Mouse (Mus musculus): ENCODE data around the gene Lhfpl3. TPM values are rescaled to one million over a fixed set of nuclear protein-coding genes. Genes with fewer than 3 reads are reported as not detected.
"Not testable (repeated sequence)": the region's sequence is repeated elsewhere in the genome, so short reads cannot be mapped to it uniquely, and the experiment has no call there.

Lhfpl3 gene
- polyA plus RNA-seq (2011; ENCODE audit: insufficient read length, low read depth, missing spikeins), result 0.25 and 0.49 TPM in 2 replicates

DNA sequence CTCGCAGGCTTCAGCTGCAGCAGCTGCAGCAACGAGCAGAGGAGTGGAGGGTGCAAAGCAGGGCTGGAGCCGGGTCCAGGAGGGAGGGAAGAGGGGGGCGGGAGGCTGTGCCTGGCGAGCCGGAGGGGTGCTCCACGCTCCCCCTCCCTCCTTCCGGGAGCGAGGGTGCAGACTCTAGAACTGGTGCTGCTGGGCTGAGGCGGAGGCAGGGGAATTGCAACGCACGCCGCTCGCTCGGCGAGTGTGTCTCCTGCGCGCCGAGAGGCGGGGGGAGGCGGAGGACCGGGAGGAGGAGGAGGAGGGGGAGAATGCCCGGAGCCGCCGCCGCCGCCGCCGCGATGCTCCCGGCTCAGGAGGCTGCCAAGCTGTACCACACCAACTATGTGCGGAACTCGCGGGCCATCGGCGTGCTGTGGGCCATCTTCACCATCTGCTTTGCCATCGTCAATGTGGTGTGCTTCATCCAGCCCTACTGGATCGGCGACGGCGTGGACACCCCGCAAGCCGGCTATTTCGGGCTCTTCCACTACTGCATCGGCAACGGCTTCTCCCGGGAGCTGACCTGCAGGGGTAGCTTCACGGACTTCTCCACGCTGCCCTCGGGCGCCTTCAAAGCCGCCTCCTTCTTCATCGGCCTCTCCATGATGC, at the start of gene Lhfpl3:
TSS of gene Lhfpl3 (plus strand) at position 175 of the 648 bp plus-strand sequence.
- TF ChIP-seq POLR2A (IDR thresholded peaks at IDR 0.05; ENCODE audit: low read depth, low read length) (no peak), CTCF (IDR thresholded peaks at IDR 0.05; ENCODE audit: borderline replicate concordance, insufficient read depth, low read length) (no peak)
- Histone ChIP-seq H3K4me3 (ENCODE audit: insufficient read depth, low read length) (peak within 1 kb of the TSS; percentile 28), H3K4me1 (ENCODE audit: control insufficient read depth, insufficient read depth, low read length) (no peaks in the 10 kb centered on the region), H3K27ac (ENCODE audit: insufficient read depth, low read length) (no peak within 1 kb of the TSS)

DNA sequence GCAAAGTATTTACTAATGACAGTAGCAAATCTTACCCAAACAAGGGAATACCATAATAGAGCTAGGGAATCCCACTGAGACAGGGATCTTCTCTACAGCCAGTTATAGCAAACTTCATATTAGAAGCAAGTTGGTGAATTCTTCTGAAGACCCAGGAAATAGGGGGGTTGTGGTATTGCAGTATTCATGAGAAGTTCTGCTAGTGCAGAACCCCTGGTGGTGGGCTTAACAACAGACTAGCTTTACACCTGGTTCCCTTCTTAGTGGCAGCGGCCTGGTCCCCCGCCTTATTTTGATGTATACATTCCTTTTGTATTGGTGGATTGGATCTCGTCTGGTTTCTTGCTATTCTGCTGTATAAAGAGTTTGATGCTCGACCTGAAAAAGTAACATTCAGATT, 39.6 kb upstream of the Lhfpl3 start:
- H3K4me1 ChIP-seq (ENCODE audit: control insufficient read depth, insufficient read depth, low read length); H3K4me3 ChIP-seq (ENCODE audit: insufficient read depth, low read length); H3K27ac ChIP-seq (ENCODE audit: insufficient read depth, low read length): not testable (repeated sequence)

DNA sequence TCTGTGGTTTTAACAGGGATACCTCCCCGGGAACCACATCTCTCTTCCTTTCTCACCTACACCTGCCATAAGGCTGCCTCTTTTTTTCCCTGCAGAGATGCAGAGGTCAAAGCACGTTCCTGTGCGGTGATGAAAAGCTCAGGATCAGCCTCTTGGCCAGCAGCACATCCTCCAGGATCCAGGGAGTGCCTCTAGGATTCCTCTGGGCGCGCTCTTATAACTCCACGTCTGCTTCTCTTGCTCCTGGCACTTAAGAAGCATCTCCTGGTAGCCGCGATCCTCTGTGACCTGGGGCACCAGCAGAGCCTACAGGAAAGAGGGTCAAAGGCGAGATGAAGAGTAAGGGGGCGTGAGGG, 352 bp upstream of the Lhfpl3 start:
- Histone ChIP-seq H3K4me3 (ENCODE audit: insufficient read depth, low read length) (peak overlapping the region; percentile 28; the same call in 1 of the 2 replicates), H3K4me1 (ENCODE audit: control insufficient read depth, insufficient read depth, low read length) (no peaks in the 10 kb centered on the region), H3K27ac (ENCODE audit: insufficient read depth, low read length) (no peak overlapping the region)
- TF ChIP-seq CTCF (IDR thresholded peaks at IDR 0.05; ENCODE audit: borderline replicate concordance, insufficient read depth, low read length) (no peak), POLR2A (IDR thresholded peaks at IDR 0.05; ENCODE audit: low read depth, low read length) (no peak)

DNA sequence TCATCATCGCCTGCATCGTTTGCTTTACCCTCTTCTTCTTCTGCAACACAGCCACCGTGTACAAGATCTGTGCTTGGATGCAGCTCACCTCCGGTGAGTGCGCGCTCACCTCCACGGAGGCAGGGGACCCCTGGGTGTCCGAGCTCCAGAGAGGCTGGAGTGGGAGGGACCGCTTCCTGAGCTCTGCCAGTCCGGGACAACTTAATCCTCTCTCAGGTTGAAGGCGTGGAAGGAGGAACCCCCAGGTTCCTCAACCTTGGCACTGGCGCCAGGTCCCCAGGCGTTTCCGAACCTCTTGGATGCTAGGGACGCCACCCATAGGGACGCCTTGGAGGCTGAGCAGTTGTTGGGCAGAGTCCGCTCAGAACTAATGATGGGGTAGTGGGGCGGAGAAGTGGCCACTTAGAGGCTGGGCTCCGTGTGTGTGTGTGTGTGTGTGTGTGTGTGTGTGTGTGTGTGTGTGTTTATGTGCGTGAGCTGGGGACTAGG, 718 bp downstream of the Lhfpl3 start:
- Histone ChIP-seq H3K27ac (ENCODE audit: insufficient read depth, low read length) (no peak overlapping the region), H3K4me1 (ENCODE audit: control insufficient read depth, insufficient read depth, low read length) (no peaks in the 10 kb centered on the region), H3K4me3 (ENCODE audit: insufficient read depth, low read length) (peak overlapping the region; percentile 28)
- TF ChIP-seq CTCF (IDR thresholded peaks at IDR 0.05; ENCODE audit: borderline replicate concordance, insufficient read depth, low read length) (no peak), POLR2A (IDR thresholded peaks at IDR 0.05; ENCODE audit: low read depth, low read length) (no peak)

DNA sequence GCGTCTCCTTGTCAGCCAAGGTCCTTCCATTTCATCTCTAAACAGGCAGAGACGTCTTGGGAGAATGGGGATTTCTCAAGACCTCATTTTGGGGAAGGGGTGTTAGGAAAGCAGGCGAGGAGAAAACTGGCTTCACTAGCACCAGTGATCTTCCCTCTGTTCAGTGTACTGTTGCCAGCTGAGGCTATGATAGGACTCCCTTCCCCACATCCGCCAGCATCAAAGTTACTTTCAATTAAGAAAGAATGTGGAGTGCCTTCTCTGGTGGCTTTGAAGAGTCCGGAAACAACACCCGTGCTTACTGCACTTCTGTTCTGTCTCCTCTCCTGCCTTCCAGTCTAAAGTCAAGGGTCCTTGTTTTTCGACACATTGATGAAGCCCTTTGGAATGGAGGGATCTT, 1.4 kb downstream of the Lhfpl3 start:
- no peak overlapping the region for H3K4me3 ChIP-seq (ENCODE audit: insufficient read depth, low read length)

DNA sequence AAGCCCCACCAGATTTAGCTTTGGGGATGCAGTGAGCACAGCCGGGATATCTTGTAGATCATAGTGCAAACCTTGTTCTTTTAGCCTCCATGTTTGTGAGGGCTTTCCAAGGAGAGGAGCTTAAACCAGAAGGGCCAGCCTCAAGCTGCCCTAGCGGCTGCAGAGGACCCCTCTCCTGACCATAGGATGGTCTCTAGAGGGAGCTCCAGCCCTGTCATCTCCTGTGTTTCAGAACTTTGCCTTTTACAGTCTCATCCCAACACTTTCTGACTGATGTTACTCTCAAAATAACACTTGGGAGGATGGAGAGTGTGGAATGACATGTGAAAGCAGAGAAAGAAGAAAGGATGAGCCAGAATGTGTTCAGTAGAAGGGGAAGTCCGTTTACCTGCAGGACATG, 11.4 kb downstream of the Lhfpl3 start:
- no peaks in the 10 kb centered on the region for H3K4me1 ChIP-seq (ENCODE audit: control insufficient read depth, insufficient read depth, low read length)
- TF ChIP-seq CTCF (IDR thresholded peaks at IDR 0.05; ENCODE audit: borderline replicate concordance, insufficient read depth, low read length) (no peak), POLR2A (IDR thresholded peaks at IDR 0.05; ENCODE audit: low read depth, low read length) (no peak)
- H3K4me3 ChIP-seq (ENCODE audit: insufficient read depth, low read length), result no peak overlapping the region
- H3K27ac ChIP-seq (ENCODE audit: insufficient read depth, low read length), result no peak overlapping the region

More for the DNA sequence above, 1.4 kb downstream of the Lhfpl3 start:
- no peak for TF ChIP-seq CTCF (IDR thresholded peaks at IDR 0.05; ENCODE audit: borderline replicate concordance, insufficient read depth, low read length)
- H3K4me1 ChIP-seq (ENCODE audit: control insufficient read depth, insufficient read depth, low read length), result no peaks in the 10 kb centered on the region
- no peak overlapping the region for H3K27ac ChIP-seq (ENCODE audit: insufficient read depth, low read length)

DNA sequence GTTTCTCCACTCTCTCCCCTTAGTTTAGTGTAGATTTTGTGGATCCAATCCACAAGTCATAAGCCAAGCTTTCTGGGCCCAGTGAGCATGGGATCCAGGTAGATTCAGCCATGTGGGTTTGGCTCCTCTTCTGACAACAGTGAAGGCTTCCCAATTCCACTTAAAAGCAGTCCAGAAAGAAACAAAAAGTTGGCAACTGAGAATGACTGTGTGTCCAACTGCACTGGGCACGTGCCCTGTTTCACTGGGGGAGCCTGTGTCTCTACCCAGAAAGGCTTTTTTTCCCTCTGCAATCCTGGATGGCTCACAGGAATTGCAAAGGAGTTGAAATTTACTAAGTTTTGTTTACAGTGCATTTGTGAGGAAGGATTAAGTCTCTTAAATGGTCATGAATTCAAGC, 24.9 kb downstream of the Lhfpl3 start:
- Histone ChIP-seq H3K4me3 (ENCODE audit: insufficient read depth, low read length) (no peak overlapping the region), H3K27ac (ENCODE audit: insufficient read depth, low read length) (no peak overlapping the region), H3K4me1 (ENCODE audit: control insufficient read depth, insufficient read depth, low read length) (no peaks in the 10 kb centered on the region)
- TF ChIP-seq POLR2A (IDR thresholded peaks at IDR 0.05; ENCODE audit: low read depth, low read length) (no peak), CTCF (IDR thresholded peaks at IDR 0.05; ENCODE audit: borderline replicate concordance, insufficient read depth, low read length) (no peak)

DNA sequence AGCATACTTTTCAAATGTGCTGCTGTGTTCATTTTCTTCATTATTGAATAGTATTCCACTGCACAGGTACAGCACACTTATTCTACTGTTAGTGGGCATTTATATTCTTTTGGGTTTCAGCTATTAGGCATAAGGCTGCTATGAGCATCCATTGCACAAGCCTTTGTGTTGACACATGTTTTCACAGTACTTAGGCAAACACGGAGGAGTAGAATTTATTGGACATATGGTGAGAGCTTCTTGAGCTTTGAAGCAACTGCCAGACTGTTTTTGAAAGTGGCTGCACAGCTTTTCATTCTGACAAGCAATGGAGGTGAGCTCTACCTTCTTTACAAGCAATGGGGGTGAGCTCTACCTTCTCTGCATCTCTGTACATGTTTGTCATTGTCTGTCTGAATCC, 49.5 kb downstream of the Lhfpl3 start:
- no peaks in the 10 kb centered on the region for H3K4me1 ChIP-seq (ENCODE audit: control insufficient read depth, insufficient read depth, low read length)
- TF ChIP-seq CTCF (IDR thresholded peaks at IDR 0.05; ENCODE audit: borderline replicate concordance, insufficient read depth, low read length), result no peak
- no peak for TF ChIP-seq POLR2A (IDR thresholded peaks at IDR 0.05; ENCODE audit: low read depth, low read length)

DNA sequence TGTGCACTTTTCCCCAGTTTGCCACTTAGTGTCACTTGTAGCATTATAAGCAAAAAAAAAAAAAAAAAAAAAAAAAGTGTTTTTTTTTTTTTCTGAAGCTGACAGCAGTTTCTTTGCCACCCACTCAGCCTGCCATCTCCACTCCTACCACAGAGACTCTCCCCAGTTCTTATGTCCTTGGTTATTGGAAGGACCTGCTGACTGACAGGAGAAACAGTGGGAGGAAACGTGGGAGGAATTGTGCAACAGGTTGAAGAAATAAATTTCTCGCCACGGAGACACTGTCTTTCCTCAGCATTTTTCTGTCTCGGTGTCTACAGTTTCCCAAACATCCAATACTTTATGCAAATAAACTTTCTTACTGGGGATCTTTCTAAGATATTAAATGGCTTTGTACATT, 67.6 kb downstream of the Lhfpl3 start:
- Histone ChIP-seq H3K4me1 (ENCODE audit: control insufficient read depth, insufficient read depth, low read length) (no peaks in the 10 kb centered on the region), H3K4me3 (ENCODE audit: insufficient read depth, low read length) (no peak overlapping the region), H3K27ac (ENCODE audit: insufficient read depth, low read length) (no peak overlapping the region)
- TF ChIP-seq POLR2A (IDR thresholded peaks at IDR 0.05; ENCODE audit: low read depth, low read length), result no peak
- TF ChIP-seq CTCF (IDR thresholded peaks at IDR 0.05; ENCODE audit: borderline replicate concordance, insufficient read depth, low read length), result no peak

More for the DNA sequence above, 49.5 kb downstream of the Lhfpl3 start:
- H3K4me3 ChIP-seq (ENCODE audit: insufficient read depth, low read length), result no peak overlapping the region
- H3K27ac ChIP-seq (ENCODE audit: insufficient read depth, low read length), result no peak overlapping the region

DNA sequence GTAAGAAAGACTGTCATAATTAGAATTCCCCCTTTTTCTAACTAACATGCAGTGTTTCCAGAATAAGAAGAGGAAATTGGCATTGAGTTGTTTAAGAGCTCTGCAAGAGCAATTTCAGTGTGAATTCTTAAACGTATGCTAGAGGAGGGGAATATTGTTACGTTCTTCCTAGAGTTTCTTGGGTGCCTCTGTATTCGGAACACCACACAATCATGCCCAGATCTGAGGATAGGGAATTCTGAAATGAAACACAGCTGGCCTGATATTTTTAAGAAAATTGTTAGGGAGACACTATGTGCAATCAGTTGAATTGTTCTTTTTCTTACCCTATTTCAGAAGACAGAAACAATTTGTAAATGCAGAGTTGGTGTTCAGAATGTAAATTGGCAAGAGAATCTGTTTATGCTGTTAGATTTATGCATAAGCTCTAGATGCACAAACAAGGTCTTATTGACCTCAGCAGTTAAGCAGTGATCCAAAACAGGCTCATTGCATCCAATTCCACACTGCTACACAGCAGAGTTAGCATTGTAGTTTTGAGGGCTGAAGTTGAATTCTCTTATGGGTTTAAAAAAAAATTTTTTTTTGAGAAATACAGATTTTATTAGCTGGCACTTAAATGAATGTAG, 84.1 kb downstream of the Lhfpl3 start:
- Histone ChIP-seq H3K27ac (ENCODE audit: insufficient read depth, low read length) (no peak overlapping the region), H3K4me3 (ENCODE audit: insufficient read depth, low read length) (no peak overlapping the region), H3K4me1 (ENCODE audit: control insufficient read depth, insufficient read depth, low read length) (no peaks in the 10 kb centered on the region)
- TF ChIP-seq POLR2A (IDR thresholded peaks at IDR 0.05; ENCODE audit: low read depth, low read length) (no peak), CTCF (IDR thresholded peaks at IDR 0.05; ENCODE audit: borderline replicate concordance, insufficient read depth, low read length) (no peak)

All from embryonic fibroblast, embryonic 13.5 days (primary cell).